Mouse (Mus musculus): ENCODE measurements around the gene Armt1.
"Not testable (repeated sequence)": the region's sequence is repeated elsewhere in the genome, so short reads cannot be mapped to it uniquely, and the experiment has no call there.

Gene Armt1

GRCm38 (mm10) chr10:4432123-4432931 lies at the start of gene Armt1, which contains the start of gene Rmnd1:
Armt1 (plus strand) TSS chr10:4432467.
Rmnd1 (minus strand) TSS chr10:4432388.
- DNase-seq (ENCODE audit: low read depth), result peak; percentile 82

- no peak for DNase-seq (ENCODE audit: low read depth)
Observed at GRCm38 (mm10) chr10:4384244-4384643, 48.0 kb upstream of the Armt1 start.

- peak; percentile 85 for DNase-seq (ENCODE audit: low read depth)
Observed at GRCm38 (mm10) chr10:4386609-4387591, 45.4 kb upstream of the Armt1 start.

DNA sequence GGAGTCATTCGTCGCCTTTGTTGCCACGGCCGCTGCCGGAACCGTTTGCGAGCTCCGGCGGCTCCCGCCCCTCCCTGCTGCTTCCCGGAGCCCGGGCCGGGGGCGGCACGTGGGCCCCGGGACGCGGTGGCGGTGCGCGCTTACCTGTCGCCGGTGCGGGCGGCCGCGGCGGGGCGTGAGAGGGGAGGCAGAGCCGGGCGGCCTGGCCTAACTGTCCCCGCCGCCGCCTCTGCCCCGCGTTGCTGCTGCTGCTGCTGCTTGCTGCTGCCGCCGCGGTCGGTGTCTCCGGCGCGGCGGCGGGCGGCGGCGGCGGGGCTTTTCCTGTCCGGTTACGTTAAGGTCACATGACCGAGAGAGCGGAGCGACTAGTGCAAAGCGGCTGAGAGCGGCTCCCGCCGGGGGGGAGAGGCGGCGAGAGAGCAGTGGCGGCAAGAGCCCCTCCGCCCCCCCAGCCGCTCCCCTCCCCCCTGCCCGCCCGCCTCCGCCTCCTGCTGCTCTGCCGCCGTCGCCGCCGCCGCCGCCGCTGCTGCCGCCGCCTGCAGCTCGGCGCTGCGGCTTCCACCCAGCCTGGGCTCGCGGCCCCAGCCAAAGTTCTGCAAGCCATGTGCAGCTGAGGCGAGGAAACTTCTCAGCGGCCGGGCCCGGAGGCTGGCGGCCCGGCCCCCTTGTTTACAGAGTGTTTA lies 44.4 kb upstream of the Armt1 start, which contains the start of gene Zbtb2:
Gene Zbtb2, minus strand, starts transcription at position 408 of the 683 bp plus-strand sequence.
- no peak for DNase-seq (ENCODE audit: low read depth)

- no peak for DNase-seq (ENCODE audit: low read depth)
Observed at GRCm38 (mm10) chr10:4388384-4388745, 43.9 kb upstream of the Armt1 start.

GRCm38 (mm10) chr10:4389036-4389435 lies 43.2 kb upstream of the Armt1 start:
- DNase-seq (ENCODE audit: low read depth), result no peak

DNA sequence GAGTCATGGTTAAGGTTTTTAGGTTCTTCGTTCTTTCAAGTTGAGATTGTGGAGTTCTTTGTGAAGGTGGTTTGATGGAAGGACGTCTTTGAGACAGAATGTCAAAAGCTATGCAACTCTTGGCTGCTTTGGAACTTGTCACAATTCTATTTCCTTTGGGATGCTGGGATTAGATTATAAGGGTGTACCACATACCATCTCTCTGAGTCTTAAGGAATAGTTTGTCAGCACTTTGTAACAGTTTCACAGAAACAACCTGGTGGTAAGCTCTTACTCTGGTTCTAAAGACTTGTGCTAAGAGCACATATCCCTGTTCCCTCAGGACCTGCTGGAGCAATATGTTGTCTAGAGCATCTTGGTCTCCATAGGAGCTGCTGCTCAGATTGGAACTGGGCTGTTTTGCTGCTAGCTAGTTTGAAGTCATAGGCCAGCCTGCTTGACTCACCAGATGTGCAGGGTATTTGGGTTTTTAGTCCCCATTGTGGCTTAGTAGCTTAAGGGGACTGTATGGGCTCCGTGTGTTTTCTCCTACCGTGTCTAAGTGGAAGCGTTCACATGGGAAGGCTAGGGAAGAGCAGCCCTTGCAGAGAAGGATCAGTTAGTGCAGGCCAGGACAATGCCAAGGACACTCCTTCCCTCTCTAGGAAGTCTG lies 42.7 kb upstream of the Armt1 start:
- DNase-seq (ENCODE audit: low read depth), result no peak

DNA sequence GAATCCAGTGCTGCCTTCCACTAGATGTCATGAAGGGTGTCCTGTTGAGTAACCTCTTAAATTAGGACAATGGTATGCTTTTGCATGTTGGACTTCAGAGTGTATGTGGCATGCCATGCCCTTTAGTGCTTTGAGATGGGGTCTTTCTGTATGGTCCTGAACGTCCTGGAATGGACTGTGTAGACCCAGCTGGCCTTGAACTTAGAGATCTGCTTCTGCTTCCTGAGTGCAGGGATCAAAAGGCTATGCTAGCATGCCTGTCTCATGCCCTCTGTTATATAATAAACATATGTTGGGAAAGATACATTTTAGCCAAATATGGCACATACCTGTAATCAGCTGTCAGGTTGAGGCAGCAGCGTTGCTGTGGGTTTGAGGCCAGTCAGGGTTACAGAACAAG lies 41.7 kb upstream of the Armt1 start:
- DNase-seq (ENCODE audit: low read depth), result no peak

GRCm38 (mm10) chr10:4391076-4391475 lies 41.2 kb upstream of the Armt1 start:
- no peak for DNase-seq (ENCODE audit: low read depth)

- DNase-seq (ENCODE audit: low read depth), result no peak
Observed at GRCm38 (mm10) chr10:4391851-4392250, 40.4 kb upstream of the Armt1 start.

DNA sequence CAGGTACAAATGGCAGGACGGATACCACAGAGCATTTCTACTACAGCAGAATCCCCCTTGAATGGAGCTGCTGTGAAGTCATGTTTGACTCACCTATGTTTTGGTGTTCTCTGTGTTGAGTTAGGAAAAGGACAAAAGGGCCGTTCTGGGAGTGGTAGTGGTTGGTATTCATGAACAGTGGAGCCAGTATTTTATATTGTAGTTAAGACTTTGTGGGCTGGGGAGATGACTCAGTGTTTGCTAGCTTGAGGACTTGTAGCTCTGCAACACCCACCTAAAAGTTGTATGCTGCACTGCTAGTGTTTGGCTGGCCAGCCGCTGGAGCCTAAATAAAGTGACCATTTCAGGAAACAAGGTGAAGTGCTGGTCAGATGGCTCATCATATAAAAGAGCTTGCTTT lies 36.9 kb upstream of the Armt1 start:
- DNase-seq (ENCODE audit: low read depth), result no peak

DNA sequence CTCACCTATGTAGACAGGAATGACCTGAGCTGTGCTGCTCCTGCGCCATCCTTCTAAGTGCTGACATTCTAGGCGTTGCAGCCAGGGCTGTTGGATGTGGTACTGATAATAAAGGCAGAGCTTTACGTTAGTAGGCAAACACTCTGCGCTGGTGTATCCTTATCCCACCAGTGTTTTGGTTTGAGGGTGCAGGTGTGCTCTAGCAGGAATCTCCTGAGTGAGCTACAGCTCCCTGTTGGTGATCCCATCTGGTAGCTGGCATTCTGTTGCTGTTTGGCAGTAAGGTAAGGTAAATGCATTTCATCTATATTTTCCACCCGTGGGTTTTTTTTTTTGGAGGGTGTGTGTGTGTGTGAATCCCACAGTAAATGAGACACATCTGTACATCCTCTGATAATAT lies 34.2 kb upstream of the Armt1 start:
- DNase-seq (ENCODE audit: low read depth), result no peak

GRCm38 (mm10) chr10:4404895-4405491 lies 27.3 kb upstream of the Armt1 start:
- no peak for DNase-seq (ENCODE audit: low read depth)

GRCm38 (mm10) chr10:4405511-4405910 lies 26.8 kb upstream of the Armt1 start:
- DNase-seq (ENCODE audit: low read depth), result no peak

DNA sequence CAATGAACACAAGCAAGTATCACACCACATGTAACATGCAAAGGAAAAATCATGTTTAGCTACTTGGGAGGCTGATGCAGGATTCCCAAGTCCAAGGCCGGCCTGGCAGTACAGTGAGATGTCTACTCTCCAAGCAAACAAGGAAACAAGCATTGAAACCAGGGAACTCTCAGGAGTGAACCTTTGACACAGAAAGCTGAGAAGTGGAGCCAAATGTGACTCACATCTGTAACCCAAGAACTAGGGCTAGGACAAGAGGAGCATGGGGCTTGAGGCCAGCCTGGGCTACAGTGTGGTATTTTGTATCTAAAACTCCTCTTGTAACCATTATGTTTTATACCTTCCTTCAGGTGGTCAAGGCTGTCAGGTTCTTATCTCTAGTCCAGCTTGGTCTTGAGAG lies 25.1 kb upstream of the Armt1 start:
- DNase-seq (ENCODE audit: low read depth), result no peak

DNA sequence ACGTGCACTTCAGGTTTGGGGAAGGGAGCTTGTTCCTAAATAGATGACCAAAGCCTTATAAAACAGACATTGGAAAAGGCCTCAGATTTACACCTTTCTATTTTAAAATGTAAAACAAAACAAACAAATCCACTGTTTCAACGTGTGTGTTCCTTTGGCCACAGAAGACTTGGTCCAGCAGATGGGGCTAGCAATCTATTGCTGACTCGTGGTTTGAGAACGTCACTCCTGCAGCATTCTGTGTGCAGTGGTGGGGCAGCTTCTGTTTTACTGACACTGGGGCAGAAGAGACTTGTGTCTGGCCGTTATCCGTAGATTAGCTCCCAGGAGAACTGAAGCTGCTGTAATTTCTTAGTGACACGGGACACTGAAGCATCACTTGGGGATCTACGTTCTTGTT lies 7.0 kb upstream of the Armt1 start:
- DNase-seq (ENCODE audit: low read depth), result no peak

DNA sequence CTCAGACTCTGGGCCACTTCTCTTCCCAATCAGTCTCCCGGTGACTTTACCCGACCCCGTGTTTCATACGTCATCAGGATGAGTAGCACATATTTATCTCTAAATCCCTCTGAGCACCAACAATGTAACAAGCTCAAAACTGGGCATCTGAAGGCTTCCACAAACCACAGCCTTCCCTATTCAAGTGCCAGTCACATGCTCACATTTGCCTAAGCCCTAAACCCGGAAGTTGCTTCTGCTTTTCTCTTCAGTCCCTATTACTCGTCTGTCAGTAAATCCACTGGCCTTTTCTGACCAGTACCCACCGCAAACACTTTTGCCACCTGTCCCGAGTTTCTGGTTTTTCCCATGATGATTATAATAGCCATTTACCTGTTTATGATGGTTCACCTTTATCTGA lies 1.9 kb upstream of the Armt1 start:
- no peak for DNase-seq (ENCODE audit: low read depth)

GRCm38 (mm10) chr10:4430826-4431225 lies 1.4 kb upstream of the Armt1 start:
- DNase-seq (ENCODE audit: low read depth), result no peak

- no peak for DNase-seq (ENCODE audit: low read depth)
Observed at GRCm38 (mm10) chr10:4431746-4432122, 533 bp upstream of the Armt1 start.

DNA sequence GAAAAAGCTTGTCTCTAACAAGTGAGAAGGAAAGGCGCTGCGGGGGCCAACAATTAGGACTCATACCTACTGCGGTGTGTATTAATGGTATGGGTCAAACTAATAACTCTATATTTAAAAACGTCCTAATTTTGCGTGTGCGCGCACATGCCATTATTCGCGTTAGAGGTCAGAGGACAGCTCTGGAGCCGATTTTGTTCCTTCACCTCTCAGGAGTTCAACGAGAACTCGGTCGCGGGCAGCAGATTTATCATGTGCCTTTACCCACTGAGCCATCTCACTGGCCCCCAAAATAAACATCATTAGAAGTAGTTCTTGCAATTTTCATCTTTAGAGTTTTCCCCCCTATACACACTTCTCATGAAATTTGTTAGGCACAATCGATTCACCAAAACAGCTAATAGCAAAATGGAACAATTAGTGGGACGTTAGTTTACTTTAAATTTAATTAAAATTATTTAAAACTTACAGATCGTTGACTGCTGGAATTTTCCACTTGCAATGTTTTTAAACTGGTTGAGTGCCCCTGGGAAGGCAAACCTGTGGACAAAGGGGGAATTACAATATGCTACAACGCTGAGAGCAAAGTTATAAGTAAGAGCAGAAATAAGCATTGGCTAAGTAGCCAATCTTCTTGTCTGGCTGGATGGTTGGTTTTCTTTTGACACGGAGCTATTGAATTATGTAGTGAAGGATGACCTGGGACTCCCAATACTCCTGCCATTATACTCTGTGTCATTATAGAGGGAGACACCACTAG lies 909 bp downstream of the Armt1 start:
- no peak for DNase-seq (ENCODE audit: low read depth)

GRCm38 (mm10) chr10:4433871-4434270 lies 1.6 kb downstream of the Armt1 start:
- not testable (repeated sequence) for DNase-seq (ENCODE audit: low read depth)
